Mouse (Mus musculus): ENCODE data around the gene Scoc. TPM values are rescaled to one million over a fixed set of nuclear protein-coding genes. Genes with fewer than 3 reads are reported as not detected.

Scoc gene
- total RNA-seq, 1 experiment from 2014 or later = 69.6 TPM

DNA sequence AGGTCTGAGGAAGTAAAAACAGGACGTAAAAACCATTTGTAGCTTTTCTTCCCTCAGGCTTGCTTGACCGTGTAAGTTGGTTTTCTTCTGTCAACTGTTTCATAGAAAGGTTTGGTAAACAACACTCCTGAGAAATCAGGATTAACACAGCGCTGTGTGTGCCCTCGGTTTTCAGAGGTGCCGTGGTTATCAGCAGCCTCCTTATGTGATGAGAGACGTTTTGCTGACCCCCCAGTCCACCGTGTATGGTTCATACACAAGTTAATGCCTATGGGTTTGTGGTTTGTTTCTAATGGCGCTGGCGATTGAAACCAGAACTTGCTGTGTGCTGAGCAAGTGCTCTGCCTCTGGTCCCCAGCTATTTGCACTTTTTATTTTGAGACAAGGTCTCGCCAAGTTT lies 52.6 kb downstream of the Scoc start:
- no peak for DNase-seq

GRCm38 (mm10) chr8:83397726-83398125 lies 60.5 kb downstream of the Scoc start:
- DNase-seq = no peak

- no peak for DNase-seq
Measured at GRCm38 (mm10) chr8:83396680-83397079, 61.5 kb downstream of the Scoc start.

DNA sequence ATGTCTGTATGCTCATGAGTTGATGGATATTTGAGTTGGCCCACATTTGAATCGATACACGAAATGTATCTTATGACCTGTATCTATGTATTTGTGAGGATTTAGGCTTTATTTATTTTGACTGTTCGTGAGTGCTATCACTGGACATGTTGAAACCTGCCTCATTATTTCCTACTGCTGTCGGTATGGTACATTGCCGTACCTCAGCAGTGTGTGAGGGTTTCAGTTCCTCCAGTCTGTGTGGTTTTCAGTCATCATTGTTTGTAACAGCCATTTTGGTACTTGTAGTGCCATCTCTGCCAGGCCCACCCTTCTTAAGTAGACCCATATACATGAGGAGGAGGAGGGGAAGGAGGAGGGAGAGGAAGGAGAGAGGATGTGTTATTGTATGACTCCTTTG lies 63.9 kb downstream of the Scoc start:
- no peak for DNase-seq

- DNase-seq = no peak
Measured at GRCm38 (mm10) chr8:83392521-83392920, 65.7 kb downstream of the Scoc start.

GRCm38 (mm10) chr8:83390006-83390701 lies 68.0 kb downstream of the Scoc start:
- DNase-seq = no peak

DNA sequence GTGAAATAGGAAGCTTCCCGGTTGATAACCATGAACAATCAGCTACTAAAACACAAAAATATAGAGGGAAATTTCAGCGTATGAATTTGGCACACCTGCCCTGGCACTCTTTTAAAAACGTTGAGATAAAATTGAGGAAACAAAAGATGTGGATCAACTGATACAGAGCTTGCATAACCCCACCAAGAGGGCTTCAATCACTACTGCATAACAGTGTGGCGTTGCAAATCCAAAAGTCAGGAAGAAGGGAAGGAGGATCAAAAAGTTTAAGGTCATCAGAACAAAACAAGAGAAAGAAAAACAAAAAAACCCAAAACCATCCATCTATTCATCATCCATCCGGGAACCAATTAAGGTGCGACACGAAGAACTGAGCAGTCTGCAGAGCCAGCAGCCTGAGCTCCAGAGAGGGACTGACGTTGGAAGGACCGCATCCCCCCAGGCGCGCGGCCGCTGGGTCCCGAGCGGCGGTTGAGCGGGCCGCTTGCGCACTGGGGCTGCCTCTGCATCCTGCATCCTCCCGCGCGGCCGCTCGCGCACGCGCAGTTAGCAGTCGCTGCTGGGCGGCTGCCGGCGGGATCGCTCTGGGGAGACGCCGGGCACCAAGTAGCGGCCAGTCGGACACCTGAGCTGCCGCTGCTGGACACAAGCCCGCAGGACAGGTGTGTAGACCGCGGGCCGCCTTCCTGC lies 68.7 kb downstream of the Scoc start, which contains the start of gene Clgn:
Gene Clgn, plus strand, starts transcription at position 552 of the 690 bp plus-strand sequence.
- peak; percentile 72 for DNase-seq

DNA sequence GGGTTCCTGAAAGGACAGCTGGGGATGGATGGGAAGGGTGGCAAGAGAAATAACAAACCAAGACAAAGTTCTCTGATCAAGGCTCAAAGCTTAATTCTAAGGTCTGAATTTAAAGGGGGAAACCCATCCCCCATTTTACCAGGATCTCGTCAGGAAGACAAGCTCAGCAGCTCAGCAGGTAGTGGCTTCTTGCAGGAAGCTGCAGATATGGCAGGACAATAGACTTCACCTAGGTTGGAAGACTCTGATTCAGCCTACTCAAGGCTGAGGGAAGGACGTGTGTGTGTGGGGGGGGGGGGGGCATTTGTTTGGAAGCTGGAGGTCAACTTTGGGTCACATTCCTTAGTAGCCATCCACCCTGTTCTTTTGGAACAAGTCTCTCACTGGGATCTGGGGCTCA lies 75.3 kb downstream of the Scoc start:
- no peak for DNase-seq

DNA sequence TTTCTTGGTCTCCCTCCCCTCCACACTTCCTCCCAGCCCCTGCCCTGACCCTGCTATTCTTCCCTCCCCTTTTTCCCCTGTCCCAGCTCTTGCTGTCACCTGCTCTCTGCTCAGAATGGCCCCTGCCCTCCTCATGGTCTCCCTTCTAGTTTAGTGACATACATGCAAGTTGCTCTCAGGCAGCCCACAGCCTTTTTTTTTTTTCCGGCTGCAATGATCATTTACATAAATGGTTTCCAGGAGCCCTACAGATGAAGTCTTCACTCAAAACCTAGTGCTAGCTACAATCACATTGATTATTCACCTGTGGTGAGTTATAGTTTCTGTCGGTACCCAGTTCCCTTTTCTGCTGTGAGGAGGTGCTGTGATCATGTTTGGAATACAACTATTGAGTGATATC lies 77.2 kb downstream of the Scoc start:
- DNase-seq = no peak

DNA sequence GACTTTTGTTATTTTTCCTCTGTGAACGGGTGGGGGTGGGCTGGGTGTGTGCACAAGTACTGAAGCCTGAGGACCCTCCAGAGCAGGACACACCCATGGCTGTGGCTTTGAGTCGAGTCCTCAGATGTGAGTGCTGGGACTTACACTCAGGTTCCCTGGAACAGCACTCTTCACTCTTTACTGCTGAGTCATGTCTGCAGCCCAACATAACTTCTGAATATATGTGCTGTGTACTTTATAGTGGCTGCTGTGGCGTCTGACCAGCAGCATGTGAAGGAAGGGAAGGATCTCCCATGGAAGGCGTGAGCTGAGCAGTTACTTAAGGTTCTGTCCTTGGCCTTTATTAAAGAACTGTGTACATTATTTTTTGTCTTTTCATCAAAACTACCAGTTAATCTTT lies 78.0 kb downstream of the Scoc start:
- DNase-seq = no peak

Other genes with a start within 250 kb of the Scoc start
- gene Ucp1, start 168.0 kb downstream of the Scoc start, total RNA-seq (2021) = 2,717 and 3,191 TPM in 2 replicates
- 24.5 and 25.4 TPM in 2 replicates for gene Elmod2, start 125.9 kb downstream of the Scoc start, total RNA-seq (2021)
- not detected in 2 replicates for gene Mgat4d, start 109.9 kb downstream of the Scoc start, total RNA-seq (2021)
- 0.15 and 0.94 TPM in 2 replicates for gene Clgn, start 68.5 kb downstream of the Scoc start, total RNA-seq (2021)
- gene Olfr370, start 77.4 kb upstream of the Scoc start, total RNA-seq (2021) = not detected in 2 replicates
- gene Ndufb7, start 108.3 kb upstream of the Scoc start, total RNA-seq (2021) = 328 TPM in 2 replicates
- gene Tecr, start 149.6 kb upstream of the Scoc start, total RNA-seq (2021) = 340 and 372 TPM in 2 replicates
- gene Dnajb1, start 149.8 kb upstream of the Scoc start, total RNA-seq (2021) = 28.5 and 38.3 TPM in 2 replicates
- 39.6 and 47.5 TPM in 2 replicates for gene Gipc1, start 194.3 kb upstream of the Scoc start, total RNA-seq (2021)
- 0.98 and 1.4 TPM in 2 replicates for gene Ptger1, start 208.3 kb upstream of the Scoc start, total RNA-seq (2021)
- gene Pkn1, start 240.8 kb upstream of the Scoc start, total RNA-seq (2021) = 125 and 151 TPM in 2 replicates